Mouse (Mus musculus) frontal cortex, postnatal 25 days (tissue): ENCODE measurements around the gene C5ar2.
A peak's percentile ranks its signal among the peaks of the same experiment; 100 is the strongest.

Experiments
- DNase-seq, 2 experiments: peaks; one replicate each; pipeline ENCODE4 v3.0.0; 2022; ENCODE audit warnings: low spot score in 2 of 2

The C5ar2 gene

DNA sequence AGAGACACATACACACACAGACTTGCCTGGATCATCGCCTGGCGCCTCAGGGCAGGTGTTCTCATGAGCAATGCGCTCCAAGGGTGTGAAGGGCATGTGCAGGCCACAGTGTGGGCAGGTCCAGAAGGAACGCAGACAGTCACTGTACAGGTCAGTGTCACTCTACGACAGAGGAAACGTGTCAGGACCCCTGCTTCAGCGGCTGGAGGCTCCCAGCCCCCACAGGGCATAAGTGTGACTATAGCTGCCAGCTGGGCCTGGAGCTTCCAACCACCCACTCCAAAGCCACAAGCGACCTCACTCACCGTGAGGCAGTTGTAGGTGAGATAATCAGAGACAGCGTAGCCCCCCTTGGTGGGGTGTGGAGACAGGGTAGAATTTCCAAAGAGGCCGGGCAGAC, 45.4 kb downstream of the C5ar2 start:
- no peak for DNase-seq

DNA sequence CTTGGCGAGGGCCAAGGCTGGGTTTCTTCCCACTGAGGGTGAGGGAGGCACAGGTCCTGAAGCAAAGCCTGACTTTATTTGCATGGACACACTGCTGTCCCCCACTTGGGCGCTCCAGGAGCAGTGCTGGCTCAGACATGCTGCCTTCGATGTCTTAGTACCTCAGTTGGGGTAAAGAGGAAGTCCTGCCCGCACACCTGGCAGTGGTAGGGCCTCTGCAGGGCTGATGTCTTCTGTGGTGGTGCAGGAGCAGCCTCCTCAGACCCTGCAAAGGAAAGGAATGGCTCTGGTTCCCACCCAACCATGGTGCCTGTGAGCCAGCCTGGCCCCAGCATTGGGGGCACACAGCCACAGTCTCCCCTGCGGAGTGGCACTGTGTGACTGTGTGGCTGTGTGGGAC, 46.8 kb downstream of the C5ar2 start:
- no peak for DNase-seq

DNA sequence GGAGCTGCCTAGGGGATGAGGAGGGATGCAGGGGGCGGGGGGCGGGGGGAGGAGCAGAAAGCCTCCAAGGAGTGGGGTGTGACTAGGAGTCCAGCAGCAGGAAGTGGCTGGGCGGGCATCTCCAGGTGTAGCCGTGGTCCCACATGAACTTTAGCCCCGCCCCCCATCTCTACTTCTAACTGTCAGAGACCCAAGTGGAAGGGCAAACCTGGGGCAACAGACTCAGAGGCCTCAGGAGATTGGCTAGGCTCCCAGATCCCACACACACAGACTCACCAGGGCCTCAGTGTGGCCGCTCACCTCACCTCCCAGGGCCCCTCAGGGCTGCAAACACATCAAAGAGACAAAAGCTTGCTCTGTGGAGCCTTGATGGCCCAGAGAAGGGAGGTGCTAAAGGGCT, 47.3 kb downstream of the C5ar2 start:
- no peak for DNase-seq

DNA sequence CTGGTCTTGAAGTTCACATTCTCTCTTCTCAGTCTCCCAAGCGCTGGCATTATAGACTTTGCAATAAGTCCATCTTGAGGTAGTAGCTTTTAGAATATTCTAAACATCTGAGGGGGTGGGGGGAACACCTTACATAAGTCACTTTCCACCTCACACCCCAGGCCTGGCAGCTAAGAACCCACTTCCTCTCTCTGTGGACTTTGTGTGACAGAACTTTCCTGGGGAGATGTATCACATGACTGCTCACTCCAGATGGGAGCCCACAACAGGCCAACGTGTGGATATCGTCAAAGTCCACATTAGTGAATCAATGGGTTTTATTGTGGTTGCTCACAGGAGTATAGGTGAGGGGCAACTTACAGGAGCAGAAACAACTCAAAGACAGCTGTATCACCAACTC, 50.3 kb downstream of the C5ar2 start:
- DNase-seq, result no peak

DNA sequence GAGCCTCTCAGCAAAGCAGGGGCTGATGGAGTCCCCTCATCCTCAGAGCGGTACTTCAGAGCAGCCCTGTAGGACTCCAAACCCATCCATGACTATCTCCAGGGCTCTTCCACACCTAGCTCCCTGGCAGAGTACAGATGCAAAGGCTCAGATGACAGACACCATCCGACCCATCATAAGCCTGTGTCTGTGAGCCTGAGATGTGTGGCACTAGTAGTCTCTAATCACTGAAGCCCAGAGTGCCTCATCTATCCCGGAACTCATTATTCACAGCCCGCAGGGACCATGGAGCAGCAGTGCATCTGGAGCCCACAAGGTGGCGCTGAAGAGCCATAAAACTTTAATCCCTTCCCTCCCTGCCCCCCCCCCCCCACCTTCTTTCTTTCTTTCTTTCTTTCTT, 51.6 kb downstream of the C5ar2 start:
- peak; percentile 83 to 84 for DNase-seq

DNA sequence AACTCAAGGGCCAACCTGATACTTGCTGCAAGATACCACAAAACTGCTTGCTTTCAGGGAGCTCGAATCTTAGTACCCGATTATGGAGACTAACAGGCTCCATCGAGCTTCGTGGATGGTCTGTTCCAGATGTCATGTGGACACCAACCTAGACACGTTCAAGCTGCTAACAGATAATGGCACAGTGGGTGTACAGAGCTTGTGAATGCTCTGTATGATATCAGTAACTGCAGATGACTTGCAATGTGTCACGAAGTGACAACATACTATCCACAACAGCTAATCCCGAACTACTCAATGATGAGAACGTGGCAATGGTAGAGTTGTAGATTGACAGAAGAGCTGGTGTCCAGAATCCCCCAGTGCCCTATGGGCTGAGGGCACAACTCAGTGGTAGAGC, 56.5 kb downstream of the C5ar2 start:
- DNase-seq, result no peak
